Mouse (Mus musculus): ENCODE measurements around the gene Sipa1. TPM values are rescaled to one million over a fixed set of nuclear protein-coding genes. Genes with fewer than 3 reads are reported as not detected.
A peak's percentile ranks its signal among the peaks of the same experiment; 100 is the strongest.
"Not testable (repeated sequence)": the region's sequence is repeated elsewhere in the genome, so short reads cannot be mapped to it uniquely, and the experiment has no call there.

The Sipa1 gene
- polyA plus RNA-seq, 1 experiment from 2014 or later, result 22.4 TPM

DNA sequence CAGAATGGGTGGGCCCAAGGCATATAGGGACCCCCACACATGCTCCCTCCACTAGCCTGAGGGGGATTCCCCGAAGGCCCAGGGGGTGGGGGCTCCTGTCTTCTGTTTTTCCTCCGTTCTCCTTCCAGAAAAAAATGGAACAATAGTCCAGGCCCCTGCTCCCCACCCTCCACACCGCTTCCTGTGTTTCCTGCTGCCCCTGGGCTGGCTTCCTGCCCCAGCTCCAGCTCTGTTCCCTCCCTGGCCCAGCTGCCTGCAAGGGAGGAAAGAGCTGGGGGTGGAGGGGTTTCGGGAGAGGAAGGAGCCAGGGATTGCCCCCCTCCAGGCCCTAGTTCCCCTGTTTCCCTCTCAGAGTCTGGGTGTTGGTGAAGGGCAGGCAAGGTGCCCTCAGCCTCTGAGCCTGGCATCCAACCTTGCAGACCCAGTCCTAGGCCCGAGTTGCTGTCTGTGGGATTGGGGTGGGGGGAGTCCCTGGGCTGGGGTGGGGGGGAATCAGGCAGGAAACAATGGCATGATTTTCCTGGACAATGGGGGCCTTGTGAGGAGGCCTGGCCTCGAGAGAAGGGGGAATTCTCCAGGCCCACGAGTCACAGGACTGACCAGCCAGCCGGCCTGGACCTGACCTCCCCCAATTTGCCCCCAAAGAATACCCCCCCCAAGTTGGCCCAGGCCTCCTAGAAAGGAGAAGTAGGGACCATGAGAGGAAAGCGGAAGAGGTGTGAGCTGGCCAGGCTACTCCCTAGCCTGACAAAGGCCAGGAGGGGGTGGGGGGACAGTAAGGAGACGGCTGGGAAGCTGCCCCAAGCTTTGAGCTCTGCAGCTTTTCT, 28.8 kb upstream of the Sipa1 start:
- no peaks in the 10 kb centered on the region for H3K9me3 ChIP-seq (replicated peaks)
- peak overlapping the region; percentile 60 for H3K9ac ChIP-seq
- ATAC-seq (ENCODE audit: low FRiP score), result no peak
- 66% methylated on average over 10 of the region's 10 CpGs for WGBS
- peak overlapping the region; percentile 90 for H3K4me3 ChIP-seq
- peaks cover 64% of the 10 kb centered on the region for H3K4me1 ChIP-seq
- H3K36me3 ChIP-seq, result peaks cover 44% of the 10 kb centered on the region
- peaks cover 8% of the 10 kb centered on the region; the same call in 1 of the 2 replicates for H3K27me3 ChIP-seq
- H3K4me2 ChIP-seq (replicated peaks), result peak overlapping the region; percentile 100
- peak overlapping the region; percentile 49 for H3K27ac ChIP-seq

DNA sequence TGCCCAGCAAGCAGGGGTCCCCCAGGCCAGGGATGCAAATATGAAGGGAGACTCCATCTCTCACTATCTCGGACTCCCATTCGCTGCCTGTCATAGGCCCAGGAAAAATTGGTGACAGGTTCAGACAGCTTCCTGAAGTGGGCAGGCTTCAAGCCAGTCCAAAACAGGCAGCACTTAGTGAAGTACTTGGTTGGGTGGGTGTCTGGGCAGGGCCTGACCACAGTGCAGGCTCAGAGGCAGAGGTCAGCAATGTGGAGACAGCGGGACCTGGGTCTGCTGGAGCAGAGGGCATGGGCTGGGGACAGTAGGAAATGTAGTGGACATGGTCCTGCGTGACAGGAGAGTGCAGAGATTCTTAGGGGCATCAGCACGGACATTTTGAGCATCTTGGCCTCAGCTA, 28.1 kb upstream of the Sipa1 start:
- no peak for ATAC-seq (ENCODE audit: low FRiP score)
- Histone ChIP-seq H3K9ac (peak overlapping the region; percentile 73), H3K9me3 (replicated peaks) (no peaks in the 10 kb centered on the region), H3K27ac (peak overlapping the region; percentile 49; the same call in 1 of the 2 replicates), H3K36me3 (peaks cover 40% of the 10 kb centered on the region), H3K4me2 (replicated peaks) (peak overlapping the region; percentile 100), H3K27me3 (peaks cover 8% of the 10 kb centered on the region; the same call in 1 of the 2 replicates), H3K4me3 (peak overlapping the region; percentile 90), H3K4me1 (peaks cover 68% of the 10 kb centered on the region)
- 80% methylated on average over 5 of the region's 5 CpGs for WGBS

DNA sequence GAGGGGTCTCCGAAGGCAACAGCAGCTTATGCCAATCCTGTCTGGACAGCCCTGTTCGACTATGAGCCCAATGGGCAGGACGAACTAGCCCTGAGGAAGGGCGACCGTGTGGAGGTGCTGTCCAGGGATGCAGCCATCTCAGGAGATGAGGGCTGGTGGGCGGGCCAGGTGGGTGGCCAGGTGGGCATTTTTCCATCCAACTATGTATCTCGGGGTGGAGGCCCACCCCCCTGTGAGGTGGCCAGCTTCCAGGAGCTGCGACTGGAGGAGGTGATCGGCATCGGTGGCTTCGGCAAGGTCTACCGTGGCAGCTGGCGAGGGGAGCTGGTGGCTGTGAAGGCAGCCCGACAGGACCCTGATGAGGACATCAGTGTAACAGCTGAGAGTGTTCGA, 26.8 kb upstream of the Sipa1 start:
- Histone ChIP-seq H3K27ac (peak overlapping the region; percentile 74; the same call in 1 of the 2 replicates), H3K9ac (peak overlapping the region; percentile 73), H3K4me3 (peak overlapping the region; percentile 90), H3K4me2 (replicated peaks) (peak overlapping the region; percentile 100), H3K9me3 (replicated peaks) (no peaks in the 10 kb centered on the region), H3K4me1 (peaks cover 56% of the 10 kb centered on the region), H3K36me3 (peaks cover 41% of the 10 kb centered on the region), H3K27me3 (peaks cover 6% of the 10 kb centered on the region; the same call in 1 of the 2 replicates)
- no peak for ATAC-seq (ENCODE audit: low FRiP score)
- 78% methylated on average over 15 of the region's 15 CpGs for WGBS

- Histone ChIP-seq H3K9me3 (replicated peaks) (no peaks in the 10 kb centered on the region), H3K9ac (peak overlapping the region; percentile 73), H3K4me1 (peaks cover 55% of the 10 kb centered on the region), H3K4me2 (replicated peaks) (peak overlapping the region; percentile 100), H3K36me3 (peaks cover 47% of the 10 kb centered on the region), H3K27me3 (no peaks in the 10 kb centered on the region), H3K4me3 (peak overlapping the region; percentile 90), H3K27ac (peak overlapping the region; percentile 74)
- 11% methylated on average over 42 of the region's 42 CpGs for WGBS
- ATAC-seq (ENCODE audit: low FRiP score), result peak; percentile 16; the same call in 1 of the 2 replicates
Measured at GRCm38 (mm10) chr19:5689565-5690342, 26.2 kb upstream of the Sipa1 start.

- peaks cover 55% of the 10 kb centered on the region for H3K4me1 ChIP-seq
- peaks cover 53% of the 10 kb centered on the region for H3K36me3 ChIP-seq
Measured at GRCm38 (mm10) chr19:5689088-5689428, 25.6 kb upstream of the Sipa1 start.

GRCm38 (mm10) chr19:5688200-5689087, 24.9 kb upstream of the Sipa1 start, which contains the start of the genes Map3k11 and Pcnx3:
TSS of gene Map3k11 (plus strand) at chr19:5688742.
TSS of gene Pcnx3 (minus strand) at chr19:5688908.
- H3K4me3 ChIP-seq, result peak within 1 kb of the TSS; percentile 90
- H3K27me3 ChIP-seq, result no peaks in the 10 kb centered on the region
- H3K36me3 ChIP-seq, result peaks cover 55% of the 10 kb centered on the region
- peak; percentile 93 for ATAC-seq (ENCODE audit: low FRiP score)
- H3K27ac ChIP-seq, result peak within 1 kb of the TSS; percentile 89
- H3K4me2 ChIP-seq (replicated peaks), result peak within 1 kb of the TSS; percentile 100
- no peaks in the 10 kb centered on the region for H3K9me3 ChIP-seq (replicated peaks)
- peaks cover 51% of the 10 kb centered on the region for H3K4me1 ChIP-seq
- WGBS, result under 1% methylated on average over 68 of the region's 69 CpGs
- peak within 1 kb of the TSS; percentile 94 for H3K9ac ChIP-seq

More at GRCm38 (mm10) chr19:5689088-5689428, 25.6 kb upstream of the Sipa1 start:
- Histone ChIP-seq H3K9me3 (replicated peaks) (no peaks in the 10 kb centered on the region), H3K4me3 (peak overlapping the region; percentile 90), H3K4me2 (replicated peaks) (peak overlapping the region; percentile 100), H3K27me3 (no peaks in the 10 kb centered on the region), H3K9ac (peak overlapping the region; percentile 73), H3K27ac (peak overlapping the region; percentile 74)
- 1% methylated on average over 7 of the region's 7 CpGs for WGBS
- ATAC-seq (ENCODE audit: low FRiP score), result no peak

DNA sequence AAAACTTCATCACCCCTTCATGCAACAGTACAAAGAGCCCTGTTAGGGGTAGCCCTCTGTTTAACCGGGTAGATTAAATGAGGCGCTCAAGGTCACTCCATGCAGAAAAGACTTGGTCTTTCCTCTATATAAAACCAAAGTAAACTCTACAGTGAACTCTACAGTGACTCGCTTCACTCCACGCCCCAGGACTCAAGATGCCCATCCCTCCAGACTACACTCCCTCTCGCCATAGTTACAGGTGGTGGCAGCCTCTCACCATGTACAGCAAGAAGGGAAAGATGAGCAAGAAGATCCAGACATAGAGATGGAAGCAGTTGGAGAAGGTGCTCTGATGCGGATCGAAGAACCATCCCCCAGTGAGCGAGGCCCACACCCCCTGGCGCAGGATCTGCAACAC, 24.2 kb upstream of the Sipa1 start:
- peak overlapping the region; percentile 90 for H3K4me3 ChIP-seq
- peak overlapping the region; percentile 94 for H3K9ac ChIP-seq
- peaks cover 55% of the 10 kb centered on the region for H3K36me3 ChIP-seq
- no peak for ATAC-seq (ENCODE audit: low FRiP score)
- H3K4me2 ChIP-seq (replicated peaks), result peak overlapping the region; percentile 100
- WGBS, result 20% methylated on average over 9 of the region's 9 CpGs
- no peaks in the 10 kb centered on the region for H3K9me3 ChIP-seq (replicated peaks)
- H3K27me3 ChIP-seq, result no peaks in the 10 kb centered on the region
- peaks cover 44% of the 10 kb centered on the region for H3K4me1 ChIP-seq
- peak overlapping the region; percentile 89 for H3K27ac ChIP-seq

GRCm38 (mm10) chr19:5686954-5687353, 23.4 kb upstream of the Sipa1 start:
- H3K4me3 ChIP-seq, result peak overlapping the region; percentile 90; the same call in 1 of the 2 replicates
- peak overlapping the region; percentile 100 for H3K4me2 ChIP-seq (replicated peaks)
- not testable (repeated sequence) for H3K27ac ChIP-seq; ATAC-seq (ENCODE audit: low FRiP score); H3K9me3 ChIP-seq (replicated peaks); H3K27me3 ChIP-seq
- H3K4me1 ChIP-seq, result peaks cover 36% of the 10 kb centered on the region
- WGBS, result 91% methylated on average over 12 of the region's 12 CpGs
- H3K36me3 ChIP-seq, result peaks cover 62% of the 10 kb centered on the region
- peak overlapping the region; percentile 94; the same call in 1 of the 2 replicates for H3K9ac ChIP-seq

DNA sequence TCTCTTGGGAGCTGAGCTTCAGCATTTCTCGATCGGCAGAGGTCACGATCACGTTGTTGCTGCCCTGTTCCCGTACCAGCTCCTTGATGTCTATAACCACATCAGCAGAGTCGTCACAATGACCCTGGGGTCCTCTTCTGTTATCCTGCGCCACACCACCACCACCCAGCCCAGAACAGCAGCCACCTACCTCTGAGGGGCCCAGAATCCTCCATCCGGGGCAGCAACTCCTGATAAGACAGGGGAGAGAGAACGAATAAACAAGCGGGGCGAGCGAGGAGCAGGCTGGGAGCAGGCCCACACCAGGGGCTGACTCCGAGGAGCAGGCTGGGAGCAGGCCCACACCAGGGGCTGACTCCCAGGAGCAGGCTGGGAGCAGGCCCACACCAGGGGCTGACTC, 22.9 kb upstream of the Sipa1 start:
- Histone ChIP-seq H3K4me1 (peaks cover 31% of the 10 kb centered on the region), H3K4me2 (replicated peaks) (no peak overlapping the region), H3K9ac (no peak overlapping the region), H3K27me3 (no peaks in the 10 kb centered on the region), H3K4me3 (no peak overlapping the region), H3K9me3 (replicated peaks) (no peaks in the 10 kb centered on the region), H3K36me3 (peaks cover 62% of the 10 kb centered on the region), H3K27ac (no peak overlapping the region)
- ATAC-seq (ENCODE audit: low FRiP score), result no peak
- 93% methylated on average over 13 of the region's 13 CpGs for WGBS

DNA sequence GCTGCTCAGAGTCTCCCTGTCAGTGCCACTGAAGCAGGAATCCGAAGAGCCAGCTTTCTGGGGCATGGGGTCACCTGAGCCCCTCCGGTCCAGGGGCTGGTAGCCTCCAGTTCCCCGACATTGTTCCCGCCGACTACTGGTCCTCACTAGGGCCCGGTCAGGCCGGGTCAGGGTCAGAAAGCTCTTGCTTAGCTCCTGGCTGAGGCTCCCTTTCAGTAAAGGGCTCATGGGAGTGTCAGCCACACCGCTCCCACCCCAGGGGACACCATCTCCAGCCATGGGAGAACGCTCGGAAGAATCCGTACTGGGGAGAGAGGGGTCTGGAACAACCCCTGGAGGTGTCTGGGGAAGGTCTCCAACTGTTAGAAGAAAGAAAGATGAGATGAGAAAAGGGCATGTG, 22.4 kb upstream of the Sipa1 start:
- no peak for ATAC-seq (ENCODE audit: low FRiP score)
- H3K36me3 ChIP-seq, result peaks cover 62% of the 10 kb centered on the region
- no peak overlapping the region for H3K4me3 ChIP-seq
- WGBS, result 95% methylated on average over 11 of the region's 11 CpGs
- no peak overlapping the region for H3K27ac ChIP-seq
- H3K4me1 ChIP-seq, result peaks cover 25% of the 10 kb centered on the region
- H3K27me3 ChIP-seq, result no peaks in the 10 kb centered on the region
- H3K9ac ChIP-seq, result no peak overlapping the region
- no peak overlapping the region for H3K4me2 ChIP-seq (replicated peaks)
- no peaks in the 10 kb centered on the region for H3K9me3 ChIP-seq (replicated peaks)

DNA sequence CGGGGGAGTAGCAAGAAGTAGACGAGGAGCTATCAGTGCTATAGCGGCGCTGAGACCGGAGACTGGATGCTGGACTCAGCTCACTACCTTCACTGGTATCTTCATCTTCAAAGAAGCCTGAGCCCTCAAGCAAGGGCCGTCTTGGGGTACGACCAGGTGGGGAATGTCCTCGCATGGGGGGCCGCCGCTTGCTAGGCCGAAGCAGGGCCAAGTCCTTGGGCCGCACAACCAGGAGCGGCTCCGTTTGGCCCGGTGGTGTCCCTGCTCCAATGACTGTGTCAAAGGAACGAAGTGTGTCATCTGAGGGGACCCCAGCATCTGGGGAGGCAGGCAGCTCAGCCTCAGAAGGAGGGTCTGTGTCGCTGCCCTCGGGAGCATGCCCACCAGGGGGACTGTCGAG, 21.9 kb upstream of the Sipa1 start:
- Histone ChIP-seq H3K4me1 (peaks cover 21% of the 10 kb centered on the region), H3K36me3 (peaks cover 63% of the 10 kb centered on the region), H3K4me3 (no peak overlapping the region), H3K4me2 (replicated peaks) (no peak overlapping the region), H3K27me3 (no peaks in the 10 kb centered on the region), H3K27ac (no peak overlapping the region), H3K9ac (no peak overlapping the region), H3K9me3 (replicated peaks) (no peaks in the 10 kb centered on the region)
- ATAC-seq (ENCODE audit: low FRiP score), result no peak
- 94% methylated on average over 19 of the region's 19 CpGs for WGBS

Measured in hindbrain, embryonic 12.5 days (tissue).